Mouse (Mus musculus) telencephalon, adult 2 months (tissue): ENCODE data around the gene Actr3.

Experiments
- DNase-seq: peaks from one replicate; pipeline ENCODE4 v3.0.0-alpha.2; 2011; ENCODE audit warnings: low read depth, low spot score

The Actr3 gene

DNA sequence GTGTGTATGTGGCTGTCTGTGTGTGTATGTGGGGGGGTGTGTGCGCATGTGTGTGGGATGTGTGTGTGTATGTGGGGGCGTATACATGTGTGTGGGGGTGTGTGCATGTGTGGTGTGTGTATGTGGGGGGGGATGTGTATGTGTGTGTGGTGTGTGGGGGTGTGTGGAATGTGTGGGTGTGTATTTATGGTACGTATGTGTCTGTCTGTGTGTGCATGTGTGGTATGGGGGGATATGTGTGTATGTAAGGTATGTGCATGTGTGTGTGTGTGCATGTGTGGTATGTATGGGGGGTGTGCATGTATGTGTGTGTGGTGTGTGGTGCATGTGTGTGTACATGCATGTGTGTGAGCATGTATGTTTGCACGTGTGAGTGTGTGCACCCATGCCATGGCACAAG, 70.0 kb downstream of the Actr3 start:
- no peak for DNase-seq

DNA sequence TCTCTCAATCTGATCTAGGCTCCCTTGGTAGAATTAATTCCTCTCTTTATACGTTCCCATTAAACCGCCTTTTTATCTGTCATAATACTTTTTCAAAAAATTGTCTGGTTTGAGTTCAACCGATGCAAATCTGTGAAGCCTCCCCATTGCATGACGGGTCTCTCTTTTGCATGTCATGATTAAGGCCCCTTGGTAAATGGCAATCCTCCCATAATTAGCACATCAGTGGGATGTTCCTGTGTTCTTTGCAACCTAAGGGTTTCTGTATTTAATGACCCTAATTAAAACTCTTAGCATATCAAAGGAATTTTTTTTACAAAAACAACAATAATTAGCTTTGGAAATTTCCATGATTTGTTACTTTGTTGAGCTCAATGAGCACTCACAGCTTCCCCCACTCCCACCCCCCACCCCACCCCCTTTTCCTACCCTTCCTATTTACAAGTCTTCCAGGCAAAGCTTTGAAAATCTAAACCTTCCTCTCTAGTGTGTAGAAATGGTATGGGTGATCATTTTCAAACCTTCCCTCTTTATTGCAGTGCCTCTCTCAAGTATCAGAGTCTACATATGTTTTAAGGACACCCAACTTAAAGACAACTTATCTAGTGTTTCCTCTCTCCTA, 84.0 kb downstream of the Actr3 start:
- no peak for DNase-seq

DNA sequence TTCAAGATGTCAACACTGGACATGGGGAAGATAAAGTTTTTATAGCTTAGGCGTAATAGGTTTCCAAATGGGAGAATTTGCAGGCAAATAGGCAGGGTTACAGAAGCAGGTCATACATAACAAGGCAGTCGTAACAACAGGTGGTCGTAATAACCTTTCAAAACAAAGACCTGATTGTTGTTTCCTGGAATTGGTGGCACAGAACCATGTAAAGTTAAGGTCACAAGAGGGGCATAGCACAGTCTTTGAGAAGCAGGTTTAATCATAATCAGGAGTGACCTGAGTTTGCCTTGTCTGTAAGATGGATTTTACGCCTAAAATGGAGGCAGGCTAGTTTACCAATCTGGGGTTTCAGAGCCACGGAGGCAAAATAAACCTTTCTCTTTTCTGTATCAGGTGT, 84.7 kb downstream of the Actr3 start:
- no peak for DNase-seq

DNA sequence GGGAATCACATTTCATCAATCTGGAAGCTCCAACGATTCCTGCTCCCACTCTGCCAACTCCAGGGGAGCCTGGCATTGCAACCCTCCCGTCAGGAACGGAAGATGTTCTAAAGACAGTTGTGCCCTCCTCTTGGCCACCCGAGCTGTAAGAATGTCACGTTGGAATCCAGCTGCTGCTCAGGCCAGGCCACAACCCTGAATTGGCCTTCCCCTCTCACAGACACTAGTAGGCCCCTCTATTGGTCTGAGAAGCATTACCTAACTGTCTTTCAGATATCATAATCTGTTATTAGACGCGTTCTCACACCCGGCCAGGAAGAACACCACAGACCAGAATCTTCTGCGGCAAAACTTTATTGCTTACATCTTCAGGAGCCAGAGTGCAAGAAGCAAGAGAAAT, 89.7 kb downstream of the Actr3 start:
- DNase-seq: no peak

DNA sequence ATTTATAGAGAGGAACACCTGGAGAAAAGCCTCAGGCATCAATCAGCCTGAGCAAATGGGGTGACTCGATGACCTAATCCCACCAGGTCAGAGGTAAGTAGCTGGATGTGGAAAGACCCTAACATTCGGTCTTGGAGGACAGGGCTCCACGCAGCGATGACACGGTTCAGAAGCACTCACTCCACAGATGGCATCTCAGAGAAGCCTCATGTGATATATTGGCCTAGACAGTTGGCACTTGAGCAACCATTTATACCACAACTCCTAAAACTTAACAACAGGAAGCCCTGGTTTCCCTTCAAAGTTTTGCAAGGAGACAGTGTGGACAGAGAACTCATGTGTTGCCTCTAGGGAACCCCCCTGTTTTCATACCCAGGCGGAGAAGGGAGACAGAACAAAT, 90.1 kb downstream of the Actr3 start:
- DNase-seq: no peak

DNA sequence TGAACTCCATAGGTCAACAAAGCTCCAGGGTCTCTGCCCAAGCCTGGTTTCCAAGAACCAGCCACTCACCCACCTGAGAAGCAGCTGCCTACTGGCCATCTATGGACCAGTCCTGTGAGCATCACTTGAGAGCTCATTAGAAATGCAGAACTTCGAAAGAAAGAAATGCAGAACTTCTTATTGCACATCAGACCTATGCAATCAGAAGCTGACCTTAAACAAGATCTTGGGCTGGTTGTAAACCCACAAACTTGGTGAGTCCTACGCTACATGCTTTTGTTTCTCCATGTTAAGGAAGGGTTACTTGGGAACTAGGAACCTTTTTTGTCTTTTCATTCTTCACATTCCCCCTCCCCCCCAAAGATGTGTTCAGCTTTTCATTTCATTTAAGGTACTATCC, 92.4 kb downstream of the Actr3 start:
- DNase-seq: no peak
